Mouse (Mus musculus) frontal cortex, adult (tissue): ENCODE data around the gene Wfdc16.
A peak's percentile ranks its signal among the peaks of the same experiment; 100 is the strongest.
"Not testable (repeated sequence)": the region's sequence is repeated elsewhere in the genome, so short reads cannot be mapped to it uniquely, and the experiment has no call there.

Experiments used
- ATAC-seq: cut with Nextera tagmentation; 2 replicates; pipeline ENCODE4 v1.9.2; 2017; ENCODE audit warnings: mild to moderate bottlenecking, moderate library complexity, mixed read lengths; ENCODE audit not compliant: low TSS enrichment

Gene Wfdc16

GRCm38 (mm10) chr2:164600179-164600578, 38.4 kb downstream of the Wfdc16 start:
- no peak for ATAC-seq

DNA sequence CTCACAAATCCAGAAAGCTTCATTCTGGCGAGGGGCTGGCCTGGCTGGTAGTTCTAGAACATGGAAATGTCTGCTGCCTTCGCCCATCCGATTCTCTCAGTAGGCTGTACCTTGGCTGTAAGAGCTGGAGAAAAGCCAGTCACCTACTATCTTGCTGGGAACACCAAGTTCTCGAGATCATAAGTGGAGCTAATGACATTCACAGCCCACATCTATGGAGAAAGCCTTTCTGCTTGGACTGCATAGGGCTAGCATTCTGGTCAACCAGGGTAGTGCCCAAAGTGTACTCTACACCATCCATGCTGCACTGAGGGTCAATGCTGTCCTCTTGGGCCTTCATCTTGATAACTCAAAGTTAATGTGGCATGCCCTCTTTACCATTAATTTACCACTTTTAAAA, 45.1 kb downstream of the Wfdc16 start, which contains the start of gene Eppin:
Gene Eppin (minus strand): TSS at position 101 of the 400 bp plus-strand sequence.
- no peak for ATAC-seq

- ATAC-seq, result peak; percentile 67
Measured at GRCm38 (mm10) chr2:164592014-164592413, 46.6 kb downstream of the Wfdc16 start.

DNA sequence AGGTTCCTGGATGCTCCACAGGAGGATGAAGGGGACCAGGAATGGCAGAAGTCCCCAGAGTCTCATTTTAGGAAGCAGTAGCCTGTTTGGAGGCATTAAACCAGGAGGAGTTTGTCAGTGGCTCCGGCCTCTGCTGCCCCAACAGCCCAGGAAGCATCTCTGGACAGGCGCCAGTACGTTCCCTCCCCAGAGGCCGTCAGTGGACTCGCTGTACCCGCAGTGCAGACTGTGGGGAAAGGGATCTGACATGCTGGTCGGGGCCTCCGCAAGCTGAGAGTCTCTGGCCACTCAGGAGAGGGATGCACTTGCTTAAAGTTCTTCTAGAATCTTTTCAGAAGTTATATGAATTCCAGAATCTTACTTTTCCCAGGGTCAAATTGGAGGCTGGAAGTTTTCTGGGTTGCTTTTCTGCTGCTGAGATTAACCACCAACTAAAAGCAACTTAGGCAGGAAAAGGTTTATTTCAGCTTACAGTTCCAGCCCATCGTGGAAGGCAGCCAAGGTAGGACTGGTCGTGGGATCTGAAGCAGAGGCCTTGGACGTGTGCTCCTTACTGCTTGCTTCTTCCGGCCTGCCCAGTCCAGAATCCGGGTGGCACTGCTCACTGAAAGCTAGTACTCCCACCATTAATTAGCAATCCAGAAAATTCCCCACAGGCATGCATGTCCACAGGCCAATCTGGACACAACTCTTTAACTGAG, 53.4 kb downstream of the Wfdc16 start, which contains the start of gene Wfdc6a:
Gene Wfdc6a (minus strand): TSS at position 423 of the 701 bp plus-strand sequence.
- ATAC-seq, result not testable (repeated sequence)
